Comparison of ENCODE assay signal across 10 mouse cellular contexts in the genomic region with DNA sequence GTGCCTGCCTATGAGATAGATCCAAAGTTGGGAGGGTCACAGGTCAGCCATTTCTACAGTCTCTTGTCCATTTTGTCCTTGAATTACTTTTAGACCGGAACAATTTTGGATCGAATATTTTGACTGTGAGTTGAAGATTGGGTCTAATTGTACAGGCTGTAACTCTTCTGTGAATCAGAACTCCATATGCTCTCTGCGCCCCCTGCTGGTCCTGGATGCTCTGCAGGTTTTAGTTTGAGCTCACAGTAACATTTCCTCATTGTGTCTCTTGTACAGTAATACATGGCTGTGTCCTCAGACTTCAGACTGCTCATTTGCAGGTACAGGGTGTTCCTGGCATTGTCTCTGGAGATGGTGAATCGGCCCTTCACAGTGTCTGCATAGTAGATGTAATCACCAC.
DNase-seq lines count a peak whose midpoint lies in the region; ATAC-seq and TF ChIP-seq lines count a peak whose summit lies in the region.
"Had no signal": no experiment of that assay in that cellular context is flagged by ENCODE, and none has a peak within 500 bp of the region (broad histone marks: within the 10 kb centered on the region; RNA-seq: fewer than 3 reads in every experiment).

No protein-coding gene starts in this region.

- H3K36me3 ChIP-seq in intestine, postnatal 0 days (ENCODE audit: control insufficient read depth, insufficient read depth): no peaks in the 10 kb centered on the region
- H3K36me3 ChIP-seq in intestine, embryonic 16.5 days (ENCODE audit: control insufficient read depth, insufficient read depth, low read length): no peaks in the 10 kb centered on the region
- no peaks in the 10 kb centered on the region for H3K36me3 ChIP-seq in forebrain, embryonic 15.5 days
- H3K36me3 ChIP-seq: neural tube, embryonic 13.5 days had no signal

- TF ChIP-seq CTCF in intestine, postnatal 0 days (IDR thresholded peaks at IDR 0.05; ENCODE audit: low read depth): peak; percentile 59

- no peak overlapping the region for H3K4me3 ChIP-seq in intestine, postnatal 0 days (ENCODE audit: low read depth, low read length)
- no peak overlapping the region for H3K4me3 ChIP-seq in intestine, embryonic 16.5 days (ENCODE audit: low read length)
- no peak overlapping the region for H3K4me3 ChIP-seq in forebrain, embryonic 15.5 days
- H3K4me3 ChIP-seq: neural tube, embryonic 13.5 days had no signal

- H3K4me2 ChIP-seq in intestine, postnatal 0 days (replicated peaks; ENCODE audit: low read depth): no peak overlapping the region
- H3K4me2 ChIP-seq in intestine, embryonic 16.5 days (ENCODE audit: low read depth, low read length): no peak overlapping the region
- H3K4me2 ChIP-seq in forebrain, embryonic 15.5 days (replicated peaks): no peak overlapping the region
- H3K4me2 ChIP-seq: neural tube, embryonic 13.5 days had no signal

- no peak overlapping the region for H3K27ac ChIP-seq in intestine, postnatal 0 days (ENCODE audit: low read depth, low read length)
- no peak overlapping the region for H3K27ac ChIP-seq in intestine, embryonic 16.5 days (ENCODE audit: low read length)
- no peak overlapping the region for H3K27ac ChIP-seq in forebrain, embryonic 15.5 days (replicated peaks)
- H3K27ac ChIP-seq: neural tube, embryonic 13.5 days had no signal

- no peaks in the 10 kb centered on the region for H3K4me1 ChIP-seq in intestine, postnatal 0 days (replicated peaks; ENCODE audit: control insufficient read depth, insufficient read depth, low read length)
- H3K4me1 ChIP-seq in intestine, embryonic 16.5 days (ENCODE audit: control insufficient read depth, insufficient read depth, low read length): no peaks in the 10 kb centered on the region
- no peaks in the 10 kb centered on the region for H3K4me1 ChIP-seq in forebrain, embryonic 15.5 days
- H3K4me1 ChIP-seq: neural tube, embryonic 13.5 days had no signal

- H3K27me3 ChIP-seq in intestine, postnatal 0 days (replicated peaks; ENCODE audit: control insufficient read depth, insufficient read depth, low read length): no peaks in the 10 kb centered on the region
- no peaks in the 10 kb centered on the region for H3K27me3 ChIP-seq in intestine, embryonic 16.5 days (replicated peaks; ENCODE audit: control insufficient read depth, insufficient read depth, low read length)
- H3K27me3 ChIP-seq in forebrain, embryonic 15.5 days: no peaks in the 10 kb centered on the region
- H3K27me3 ChIP-seq: neural tube, embryonic 13.5 days had no signal

- no peak overlapping the region for H3K9ac ChIP-seq in intestine, postnatal 0 days (ENCODE audit: low read depth, low read length)
- H3K9ac ChIP-seq in intestine, embryonic 16.5 days (ENCODE audit: low read depth, low read length): no peak overlapping the region
- H3K9ac ChIP-seq in forebrain, embryonic 15.5 days (replicated peaks): no peak overlapping the region
- H3K9ac ChIP-seq: neural tube, embryonic 13.5 days had no signal

- WGBS in intestine, postnatal 0 days: 57% methylated on average over 4 of the region's 4 CpGs
- WGBS in intestine, embryonic 16.5 days: 56% methylated on average over 4 of the region's 4 CpGs
- 68% methylated on average over 4 of the region's 4 CpGs for WGBS in forebrain, embryonic 15.5 days

- no peak for ATAC-seq in intestine, postnatal 0 days
- no peak for ATAC-seq in intestine, embryonic 16.5 days
- no peak for ATAC-seq in forebrain, embryonic 15.5 days (replicated peaks)

- 0 out of 2 replicates have a peak, but pooled peaks cover 3% of the 10 kb centered on the region for H3K9me3 ChIP-seq in intestine, postnatal 0 days (ENCODE audit: control insufficient read depth)
- no peaks in the 10 kb centered on the region for H3K9me3 ChIP-seq in intestine, embryonic 16.5 days (ENCODE audit: control insufficient read depth, low read length)
- H3K9me3 ChIP-seq in forebrain, embryonic 15.5 days: peaks cover 18% of the 10 kb centered on the region; the same call in 1 of the 2 replicates

- peak; percentile 48 for DNase-seq in testis, postnatal 10 days (ENCODE audit: low spot score)
- DNase-seq in testis, postnatal 14 days (ENCODE audit: low spot score): no peak
- DNase-seq in induced T-regulatory cell, adult 2 months (ENCODE audit: low read depth): peak; percentile 59
- DNase-seq in spleen, adult 12 weeks (ENCODE audit: low spot score): no peak
- DNase-seq in cerebellum, adult 9-10 months: no peak
- DNase-seq: lung, postnatal 10 days had no signal

Comparison
In these comparisons a context has a peak if more than half of its experiments do, and no peak if none do; other contexts are left out.
1. DNase-seq: peak in testis, postnatal 10 days (single experiment) and induced T-regulatory cell, adult 2 months (single experiment); none in testis, postnatal 14 days (single experiment), spleen, adult 12 weeks (single experiment) and cerebellum, adult 9-10 months (single experiment).